Comparison of ENCODE assay signal across 8 mouse cellular contexts in genomic region chr5:26006937-26007695, GRCm38 (mm10). TPM values are rescaled to one million over a fixed set of nuclear protein-coding genes. Genes with fewer than 3 reads are reported as not detected.
A peak's percentile ranks its signal among the peaks of the same experiment; 100 is the strongest.
DNase-seq lines count a peak whose midpoint lies in the region; ATAC-seq and TF ChIP-seq lines count a peak whose summit lies in the region.
"Not testable (repeated sequence)": the region's sequence is repeated elsewhere in the genome, so short reads cannot be mapped to it uniquely, and the experiment has no call there.

No protein-coding gene starts in this region.

- not testable (repeated sequence) for H3K36me3 ChIP-seq in E14TG2a.4 (ENCODE audit: insufficient read depth, low read length); forebrain, embryonic 10.5 days (replicated peaks); heart, embryonic 15.5 days; limb, embryonic 15.5 days; midbrain, embryonic 16.5 days (ENCODE audit: control insufficient read depth, insufficient read depth, low read length); stomach, embryonic 14.5 days (ENCODE audit: control insufficient read depth, insufficient read depth, low read length)

- not testable (repeated sequence) for H3K9ac ChIP-seq in heart, embryonic 15.5 days; limb, embryonic 15.5 days; stomach, embryonic 14.5 days (replicated peaks; ENCODE audit: low read depth, low read length)
- H3K9ac ChIP-seq in midbrain, embryonic 16.5 days (ENCODE audit: low read depth, low read length): peak overlapping the region; percentile 37

- peak; percentile 33 for TF ChIP-seq CTCF in E14TG2a.4 (conservative IDR thresholded peaks at IDR 0.05; ENCODE audit: low read length)
- peak; percentile 25; the same call in 1 of the 2 replicates for TF ChIP-seq CTCF in cerebellum, adult 2 months (IDR thresholded peaks at IDR 0.05; ENCODE audit: borderline replicate concordance, insufficient read depth, low read depth, low read length)

- not testable (repeated sequence) for TF ChIP-seq POLR2A in cerebellum, adult 2 months (IDR thresholded peaks at IDR 0.05; ENCODE audit: borderline replicate concordance, insufficient read depth, low read length)

- H3K27ac ChIP-seq in cerebellum, adult 2 months (ENCODE audit: insufficient read depth, low read length); heart, embryonic 15.5 days; limb, embryonic 15.5 days; midbrain, embryonic 16.5 days (ENCODE audit: low read length); stomach, embryonic 14.5 days (ENCODE audit: low read length): not testable (repeated sequence)
- peak overlapping the region; percentile 41 for H3K27ac ChIP-seq in forebrain, embryonic 10.5 days

- not testable (repeated sequence) for H3K4me1 ChIP-seq in E14TG2a.4 (replicated peaks; ENCODE audit: low read depth, low read length); cerebellum, adult 2 months (ENCODE audit: control insufficient read depth, insufficient read depth, low read length); forebrain, embryonic 10.5 days; heart, embryonic 15.5 days (replicated peaks); limb, embryonic 15.5 days; midbrain, embryonic 16.5 days (ENCODE audit: control insufficient read depth, insufficient read depth, low read length); stomach, embryonic 14.5 days (ENCODE audit: control insufficient read depth, insufficient read depth, low read length)

- peak; percentile 66 for ATAC-seq in heart, embryonic 15.5 days (replicated peaks; ENCODE audit: insufficient number of reproducible peaks, insufficient read depth, low FRiP score, low read depth)
- peak; percentile 78 for ATAC-seq in limb, embryonic 15.5 days (ENCODE audit: insufficient number of reproducible peaks, low FRiP score, low TSS enrichment, low read depth)
- peak; percentile 97 for ATAC-seq in midbrain, embryonic 16.5 days
- ATAC-seq in stomach, embryonic 14.5 days (ENCODE audit: insufficient number of reproducible peaks, insufficient read depth, low FRiP score, low read depth): peak; percentile 71

- DNase-seq in cerebellum, adult 2 months: peak; percentile 59 to 65
- DNase-seq in forebrain, embryonic 10.5 days (ENCODE audit: extremely low spot score, low spot score): peak; percentile 66
- peak; percentile 5 for DNase-seq in kidney, postnatal 10 days

- not testable (repeated sequence) for H3K9me3 ChIP-seq in E14TG2a.4 (ENCODE audit: low read length); forebrain, embryonic 10.5 days; heart, embryonic 15.5 days (replicated peaks); limb, embryonic 15.5 days; midbrain, embryonic 16.5 days (replicated peaks; ENCODE audit: control insufficient read depth, low read length, poor library complexity, severe bottlenecking); stomach, embryonic 14.5 days (ENCODE audit: control insufficient read depth, low read depth, low read length)

- 9% methylated on average over 45 of the region's 45 CpGs for whole genome bisulfite sequencing in cerebellum, adult 2 months
- 20% methylated on average over 45 of the region's 45 CpGs for WGBS in forebrain, embryonic 10.5 days
- WGBS in heart, embryonic 15.5 days: 19% methylated on average over 45 of the region's 45 CpGs
- WGBS in limb, embryonic 15.5 days: 20% methylated on average over 45 of the region's 45 CpGs
- WGBS in midbrain, embryonic 16.5 days: 20% methylated on average over 40 of the region's 45 CpGs
- WGBS in stomach, embryonic 14.5 days: 15% methylated on average over 44 of the region's 45 CpGs

- H3K4me3 ChIP-seq in E14TG2a.4 (replicated peaks; ENCODE audit: low read length): peak overlapping the region; percentile 79
- peak overlapping the region; percentile 33 for H3K4me3 ChIP-seq in cerebellum, adult 2 months (replicated peaks; ENCODE audit: insufficient read depth, low read depth, low read length)
- H3K4me3 ChIP-seq in forebrain, embryonic 10.5 days: peak overlapping the region; percentile 48
- peak overlapping the region; percentile 26 for H3K4me3 ChIP-seq in heart, embryonic 15.5 days
- peak overlapping the region; percentile 18 for H3K4me3 ChIP-seq in limb, embryonic 15.5 days
- peak overlapping the region; percentile 34 for H3K4me3 ChIP-seq in midbrain, embryonic 16.5 days (ENCODE audit: low read depth, low read length)
- H3K4me3 ChIP-seq in stomach, embryonic 14.5 days (ENCODE audit: low read depth, low read length): peak overlapping the region; percentile 5

- H3K4me2 ChIP-seq in heart, embryonic 15.5 days: peak overlapping the region; percentile 58
- H3K4me2 ChIP-seq in limb, embryonic 15.5 days: peak overlapping the region; percentile 41
- H3K4me2 ChIP-seq in midbrain, embryonic 16.5 days (ENCODE audit: low read length): peak overlapping the region; percentile 55
- peak overlapping the region; percentile 35 for H3K4me2 ChIP-seq in stomach, embryonic 14.5 days (replicated peaks; ENCODE audit: low read depth, low read length)

- peaks cover 26% of the 10 kb centered on the region for H3K27me3 ChIP-seq in E14TG2a.4 (ENCODE audit: insufficient read depth, low read length)
- H3K27me3 ChIP-seq in cerebellum, adult 2 months (ENCODE audit: control insufficient read depth, insufficient read depth, low read length); midbrain, embryonic 16.5 days (ENCODE audit: control insufficient read depth, insufficient read depth, low read depth, low read length); stomach, embryonic 14.5 days (ENCODE audit: control insufficient read depth, insufficient read depth, low read length): not testable (repeated sequence)
- H3K27me3 ChIP-seq in forebrain, embryonic 10.5 days (ENCODE audit: poor library complexity, severe bottlenecking): peaks cover 21% of the 10 kb centered on the region
- peaks cover 11% of the 10 kb centered on the region for H3K27me3 ChIP-seq in heart, embryonic 15.5 days
- H3K27me3 ChIP-seq in limb, embryonic 15.5 days: peaks cover 11% of the 10 kb centered on the region

RNA-seq across cellular contexts. Expression of gene Gm1979, which starts 2.5 kb away (rescaled TPM):
- 0.14 TPM in 1 of 2 replicates, not detected in the other for polyA plus RNA-seq in cerebellum, adult 2 months (2012; rRNA removed)
- polyA plus RNA-seq in forebrain, embryonic 10.5 days (2016; fragmentation: Nextera tagmentation; extraction: Ambion mirVana): not detected in 2 replicates
- 0.09 TPM in 1 of 2 replicates, not detected in the other for polyA plus RNA-seq in heart, embryonic 15.5 days (2015; fragmentation: Nextera tagmentation; extraction: Ambion mirVana)
- polyA plus RNA-seq in limb, embryonic 15.5 days (2015; fragmentation: Nextera tagmentation; extraction: Ambion mirVana): not detected in 2 replicates
- polyA plus RNA-seq in midbrain, embryonic 16.5 days (2015; fragmentation: Nextera tagmentation; extraction: Ambion mirVana): 0.29 and 0.36 TPM in 2 replicates
- polyA plus RNA-seq in stomach, embryonic 14.5 days (2014; fragmentation: Nextera tagmentation; extraction: Ambion mirVana): 0.13 and 0.23 TPM in 2 replicates

RNA-seq across cellular contexts. Expression of gene Gm5862, which starts 15.6 kb away (rescaled TPM):
- polyA plus RNA-seq in cerebellum, adult 2 months (2012; rRNA removed): not detected in 2 replicates
- polyA plus RNA-seq in forebrain, embryonic 10.5 days (2016; fragmentation: Nextera tagmentation; extraction: Ambion mirVana): not detected in 2 replicates
- not detected in 2 replicates for polyA plus RNA-seq in heart, embryonic 15.5 days (2015; fragmentation: Nextera tagmentation; extraction: Ambion mirVana)
- 0.09 TPM in 1 of 2 replicates, not detected in the other for polyA plus RNA-seq in limb, embryonic 15.5 days (2015; fragmentation: Nextera tagmentation; extraction: Ambion mirVana)
- polyA plus RNA-seq in midbrain, embryonic 16.5 days (2015; fragmentation: Nextera tagmentation; extraction: Ambion mirVana): 0.14 TPM in 1 of 2 replicates, not detected in the other
- 0.34 TPM in 1 of 2 replicates, not detected in the other for polyA plus RNA-seq in stomach, embryonic 14.5 days (2014; fragmentation: Nextera tagmentation; extraction: Ambion mirVana)

RNA-seq across cellular contexts. Expression of gene Gm21698, which starts 18.7 kb away (rescaled TPM):
- 0.03 and 0.25 TPM in 2 replicates for polyA plus RNA-seq in cerebellum, adult 2 months (2012; rRNA removed)
- 0.14 TPM in 1 of 2 replicates, not detected in the other for polyA plus RNA-seq in forebrain, embryonic 10.5 days (2016; fragmentation: Nextera tagmentation; extraction: Ambion mirVana)
- polyA plus RNA-seq in heart, embryonic 15.5 days (2015; fragmentation: Nextera tagmentation; extraction: Ambion mirVana): 0.11 TPM in 1 of 2 replicates, not detected in the other
- 0.12 TPM in 1 of 2 replicates, not detected in the other for polyA plus RNA-seq in limb, embryonic 15.5 days (2015; fragmentation: Nextera tagmentation; extraction: Ambion mirVana)
- 0.20 and 0.30 TPM in 2 replicates for polyA plus RNA-seq in midbrain, embryonic 16.5 days (2015; fragmentation: Nextera tagmentation; extraction: Ambion mirVana)
- 0.15 and 0.32 TPM in 2 replicates for polyA plus RNA-seq in stomach, embryonic 14.5 days (2014; fragmentation: Nextera tagmentation; extraction: Ambion mirVana)

RNA-seq across cellular contexts. Expression of gene Speer4a, which starts 32.2 kb away (rescaled TPM):
- polyA plus RNA-seq in cerebellum, adult 2 months (2012; rRNA removed): 0.06 and 0.07 TPM in 2 replicates
- polyA plus RNA-seq in forebrain, embryonic 10.5 days (2016; fragmentation: Nextera tagmentation; extraction: Ambion mirVana): 0.06 TPM in 1 of 2 replicates, not detected in the other
- polyA plus RNA-seq in heart, embryonic 15.5 days (2015; fragmentation: Nextera tagmentation; extraction: Ambion mirVana): 0.13 TPM in 1 of 2 replicates, not detected in the other
- polyA plus RNA-seq in limb, embryonic 15.5 days (2015; fragmentation: Nextera tagmentation; extraction: Ambion mirVana): 0.14 TPM in 1 of 2 replicates, not detected in the other
- 0.13 and 0.15 TPM in 2 replicates for polyA plus RNA-seq in midbrain, embryonic 16.5 days (2015; fragmentation: Nextera tagmentation; extraction: Ambion mirVana)
- polyA plus RNA-seq in stomach, embryonic 14.5 days (2014; fragmentation: Nextera tagmentation; extraction: Ambion mirVana): 0.18 and 0.52 TPM in 2 replicates

RNA-seq across cellular contexts. Expression of gene Gm21680, which starts 34.7 kb away (rescaled TPM):
- not detected in 2 replicates for polyA plus RNA-seq in cerebellum, adult 2 months (2012; rRNA removed)
- 0.07 TPM in 1 of 2 replicates, not detected in the other for polyA plus RNA-seq in forebrain, embryonic 10.5 days (2016; fragmentation: Nextera tagmentation; extraction: Ambion mirVana)
- 0.09 and 0.10 TPM in 2 replicates for polyA plus RNA-seq in heart, embryonic 15.5 days (2015; fragmentation: Nextera tagmentation; extraction: Ambion mirVana)
- polyA plus RNA-seq in limb, embryonic 15.5 days (2015; fragmentation: Nextera tagmentation; extraction: Ambion mirVana): 0.14 TPM in 1 of 2 replicates, not detected in the other
- polyA plus RNA-seq in midbrain, embryonic 16.5 days (2015; fragmentation: Nextera tagmentation; extraction: Ambion mirVana): 0.17 and 0.43 TPM in 2 replicates
- polyA plus RNA-seq in stomach, embryonic 14.5 days (2014; fragmentation: Nextera tagmentation; extraction: Ambion mirVana): 0.18 and 0.22 TPM in 2 replicates

Comparison
In these comparisons a context has a peak if more than half of its experiments do, and no peak if none do; other contexts are left out.
1. H3K4me3 ChIP-seq: peak in every context shown above with its lines; median percentile 79 in E14TG2a.4; 48 in forebrain, embryonic 10.5 days; 34 in midbrain, embryonic 16.5 days; 33 in cerebellum, adult 2 months; 26 in heart, embryonic 15.5 days; 18 in limb, embryonic 15.5 days; 5 in stomach, embryonic 14.5 days.
2. DNase-seq: peak in every context shown above with its lines; median percentile 66 in forebrain, embryonic 10.5 days; 62 in cerebellum, adult 2 months; 5 in kidney, postnatal 10 days.